Mouse (Mus musculus) spleen, postnatal 10 days (tissue): ENCODE results near the gene Igf2bp3.
A peak's percentile ranks its signal among the peaks of the same experiment; 100 is the strongest.

Experiments used
- DNase-seq, 2 experiments: peaks; one replicate each; pipeline ENCODE4 v3.0.0; 2021 to 2022; ENCODE audit warnings: low spot score in 2 of 2

The Igf2bp3 gene

GRCm38 (mm10) chr6:49218275-49218802 lies 3.6 kb upstream of the Igf2bp3 start:
- no peak for DNase-seq

- peak; percentile 90 to 95 for DNase-seq
These were observed 3.0 kb upstream of the Igf2bp3 start for GRCm38 (mm10) chr6:49217581-49218274.

- no peak for DNase-seq
These were observed 2.2 kb upstream of the Igf2bp3 start for GRCm38 (mm10) chr6:49216811-49217542.

- DNase-seq = peak in 1 of 2 experiments; percentile 54
These were observed 1.2 kb upstream of the Igf2bp3 start for GRCm38 (mm10) chr6:49215748-49216585.

GRCm38 (mm10) chr6:49214086-49214927 lies 450 bp downstream of the Igf2bp3 start:
- peak; percentile 43 to 72 for DNase-seq

- peak; percentile 54 to 58 for DNase-seq
These were observed 1.1 kb downstream of the Igf2bp3 start for GRCm38 (mm10) chr6:49213581-49214085.

- DNase-seq = peak in 1 of 2 experiments; percentile 23
These were observed 1.7 kb downstream of the Igf2bp3 start for GRCm38 (mm10) chr6:49212931-49213580.

- no peak for DNase-seq
These were observed 2.6 kb downstream of the Igf2bp3 start for GRCm38 (mm10) chr6:49212141-49212540.

GRCm38 (mm10) chr6:49211596-49211995 lies 3.2 kb downstream of the Igf2bp3 start:
- no peak for DNase-seq

- DNase-seq = peak in 1 of 2 experiments; percentile 38
These were observed 4.6 kb downstream of the Igf2bp3 start for GRCm38 (mm10) chr6:49209881-49210854.

- no peak for DNase-seq
These were observed 5.8 kb downstream of the Igf2bp3 start for GRCm38 (mm10) chr6:49208935-49209334.

GRCm38 (mm10) chr6:49208297-49208930 lies 6.3 kb downstream of the Igf2bp3 start:
- no peak for DNase-seq

GRCm38 (mm10) chr6:49206416-49206815 lies 8.3 kb downstream of the Igf2bp3 start:
- DNase-seq = no peak

- DNase-seq = no peak
These were observed 19.6 kb downstream of the Igf2bp3 start for GRCm38 (mm10) chr6:49195188-49195587.

- DNase-seq = no peak
These were observed 20.2 kb downstream of the Igf2bp3 start for GRCm38 (mm10) chr6:49194536-49194935.

GRCm38 (mm10) chr6:49189363-49189762 lies 25.4 kb downstream of the Igf2bp3 start:
- peak; percentile 20 to 67 for DNase-seq

GRCm38 (mm10) chr6:49187299-49187698 lies 27.5 kb downstream of the Igf2bp3 start:
- peak in 1 of 2 experiments; percentile 30 for DNase-seq

GRCm38 (mm10) chr6:49176018-49176417 lies 38.7 kb downstream of the Igf2bp3 start:
- DNase-seq = peak in 1 of 2 experiments; percentile 27
